Mouse (Mus musculus) megakaryocyte, embryonic 14.5 days (primary cell): ENCODE data around the gene Gm21915.

Experiments used
- FLI1 ChIP-seq: IDR thresholded peaks from 2 replicates; pipeline ENCODE4 v1.6.1; 2012; ENCODE audit warnings: low read length, inconsistent platforms, mixed read lengths
- GATA1 ChIP-seq: IDR thresholded peaks from 3 replicates; pipeline ENCODE4 v1.6.1; 2012; ENCODE audit warnings: mixed read lengths, low read length, inconsistent platforms, borderline replicate concordance

DNA sequence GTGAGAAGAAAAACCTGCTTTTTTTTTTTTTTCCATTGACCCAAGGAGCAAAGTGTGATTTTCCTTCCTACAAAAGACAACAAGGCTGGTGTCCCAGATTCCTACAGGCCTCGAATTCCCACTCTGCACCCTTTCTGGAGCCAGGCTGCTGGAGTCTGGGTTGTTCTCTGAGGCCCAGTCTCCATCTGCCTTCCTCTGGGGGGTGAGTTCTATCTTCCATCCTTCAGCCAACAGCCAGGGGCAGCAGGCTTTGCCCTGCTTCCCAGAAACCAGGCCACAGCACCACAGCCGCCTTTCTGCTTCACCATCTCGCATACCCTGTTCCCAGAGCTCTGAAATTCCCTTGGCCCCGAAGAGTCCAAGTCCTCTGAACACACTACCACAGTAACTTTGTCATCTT lies 25.7 kb downstream of the Gm21915 start:
- TF ChIP-seq GATA1 = no peak
- TF ChIP-seq FLI1 = no peak
